Comparison of ENCODE assay signal across 25 mouse cellular contexts in genomic region chr14:12950922-12951321, GRCm38 (mm10).
"Had no signal": no experiment of that assay in that cellular context is flagged by ENCODE, and none has a peak within 500 bp of the region (broad histone marks: within the 10 kb centered on the region; RNA-seq: fewer than 3 reads in every experiment).

No protein-coding gene starts in this region.

- H3K36me3 ChIP-seq: heart, embryonic 13.5 days; heart, embryonic 15.5 days; hindbrain, embryonic 13.5 days; hindbrain, embryonic 15.5 days; kidney, embryonic 15.5 days; limb, embryonic 13.5 days; limb, embryonic 15.5 days had no signal

- DNase-seq: gastrocnemius, postnatal 14 days; gastrocnemius, postnatal 36 days; heart, adult 11 months; heart, adult 2 months; heart, postnatal 14 days; heart, postnatal 36 days; kidney, adult 11 months; kidney, adult 2 months; kidney, adult 9 months; kidney, postnatal 14 days; kidney, postnatal 36 days; layer of hippocampus, adult 9-11 months; layer of hippocampus, postnatal 36 days; left cerebral cortex, postnatal 4 days had no signal

- H3K4me2 ChIP-seq: heart, embryonic 11.5 days; heart, embryonic 13.5 days; heart, embryonic 15.5 days; hindbrain, embryonic 13.5 days; hindbrain, embryonic 15.5 days; kidney, embryonic 15.5 days; limb, embryonic 13.5 days; limb, embryonic 15.5 days had no signal

- H3K27ac ChIP-seq: heart, adult 2 months; heart, embryonic 13.5 days; heart, embryonic 15.5 days; hindbrain, embryonic 13.5 days; hindbrain, embryonic 15.5 days; hindbrain, postnatal 0 days; kidney, embryonic 15.5 days; kidney, postnatal 0 days; limb, embryonic 13.5 days; limb, embryonic 15.5 days had no signal

- H3K4me1 ChIP-seq: heart, embryonic 13.5 days; heart, embryonic 15.5 days; hindbrain, embryonic 13.5 days; hindbrain, embryonic 15.5 days; kidney, embryonic 15.5 days; limb, embryonic 13.5 days; limb, embryonic 15.5 days had no signal

- H3K9ac ChIP-seq: heart, embryonic 13.5 days; heart, embryonic 15.5 days; hindbrain, embryonic 13.5 days; hindbrain, embryonic 15.5 days; kidney, embryonic 15.5 days; limb, embryonic 13.5 days; limb, embryonic 15.5 days had no signal

- H3K9me3 ChIP-seq: heart, embryonic 13.5 days; heart, embryonic 15.5 days; hindbrain, embryonic 13.5 days; hindbrain, embryonic 15.5 days; kidney, embryonic 15.5 days; limb, embryonic 13.5 days; limb, embryonic 15.5 days had no signal

- ATAC-seq: hindbrain, postnatal 0 days; intestine, embryonic 16.5 days had no signal

- H3K4me3 ChIP-seq: heart, adult 2 months; heart, embryonic 13.5 days; heart, embryonic 15.5 days; hindbrain, embryonic 13.5 days; hindbrain, embryonic 15.5 days; kidney, embryonic 15.5 days; limb, embryonic 13.5 days; limb, embryonic 15.5 days had no signal

- H3K27me3 ChIP-seq: heart, embryonic 13.5 days; heart, embryonic 15.5 days; hindbrain, embryonic 13.5 days; hindbrain, embryonic 15.5 days; kidney, embryonic 15.5 days; limb, embryonic 13.5 days; limb, embryonic 15.5 days had no signal
